Mouse (Mus musculus) CH12.LX (cell line): ENCODE data around the gene Mrgprg. TPM values are rescaled to one million over a fixed set of nuclear protein-coding genes. Genes with fewer than 3 reads are reported as not detected.

Experiments
- DNase-seq: peaks from one replicate; pipeline ENCODE4 v3.0.0-alpha.2; 2013; ENCODE audit errors: extremely low read depth
- H3K27ac ChIP-seq: 2 replicates; pipeline ENCODE4 v1.5.1; 2012; ENCODE audit warnings: low read depth, mild to moderate bottlenecking, control low read depth, moderate library complexity; ENCODE audit not compliant: insufficient read depth
- H3K27me3 ChIP-seq: replicated peaks from 2 replicates; pipeline ENCODE3; 2012; ENCODE audit warnings: inconsistent platforms
- H3K36me3 ChIP-seq, 2 experiments: replicated peaks in 1 of 2; 2 replicates each; pipeline versions ENCODE3 to v1.6.1; 2012; ENCODE audit warnings: inconsistent platforms in 1 of 2, low read length in 1 of 2, mild to moderate bottlenecking in 1 of 2, mixed read lengths in 1 of 2, moderate library complexity in 1 of 2; ENCODE audit not compliant: control insufficient read depth in 1 of 2, insufficient read depth in 1 of 2
- H3K4me1 ChIP-seq, 2 experiments: 2 replicates each; pipeline ENCODE4 v1.6.1; 2012; ENCODE audit warnings: inconsistent platforms in 1 of 2, moderate library complexity in 1 of 2; ENCODE audit not compliant: insufficient read depth in 2 of 2, control insufficient read depth in 1 of 2
- H3K4me2 ChIP-seq: 2 replicates; pipeline ENCODE4 v1.6.1; 2012; ENCODE audit warnings: low read depth, mild to moderate bottlenecking, control low read depth; ENCODE audit not compliant: poor library complexity, insufficient read depth, severe bottlenecking
- H3K4me3 ChIP-seq, 3 experiments: fragments of 150-350 bp in 1 of 3; sonication (generic) in 1 of 3; replicated peaks in 1 of 3; 2 replicates each; pipeline versions ENCODE3 to v1.5.1; 2011 to 2012; ENCODE audit warnings: low read depth in 2 of 3, low read length in 2 of 3, mild to moderate bottlenecking in 2 of 3, moderate library complexity in 2 of 3, control low read depth in 1 of 3, improper control_type of control experiment in 1 of 3, inconsistent platforms in 1 of 3, mixed read lengths in 1 of 3; ENCODE audit not compliant: poor library complexity in 1 of 3
- H3K79me2 ChIP-seq: replicated peaks from 2 replicates; pipeline ENCODE4 v1.6.1; 2012; ENCODE audit warnings: mild to moderate bottlenecking, moderate library complexity; ENCODE audit not compliant: control insufficient read depth, poor library complexity, insufficient read depth, severe bottlenecking; ENCODE audit errors: extremely low read depth
- H3K9ac ChIP-seq: 2 replicates; pipeline ENCODE4 v1.6.1; 2012; ENCODE audit warnings: low read depth, mild to moderate bottlenecking, control low read depth, moderate library complexity; ENCODE audit not compliant: insufficient read depth
- H3K9me3 ChIP-seq: replicated peaks from 2 replicates; pipeline ENCODE3; 2012; ENCODE audit warnings: low read length, inconsistent platforms, mixed read lengths
- CHD1 ChIP-seq: IDR thresholded peaks from 2 replicates; pipeline ENCODE4 v1.6.1; 2012; ENCODE audit warnings: low read depth, low read length, improper control_type of control experiment, inconsistent platforms
- CHD2 ChIP-seq: IDR thresholded peaks from 2 replicates; pipeline ENCODE4 v1.6.1; 2011; ENCODE audit warnings: low read length, improper control_type of control experiment
- CTCF ChIP-seq, 2 experiments: IDR thresholded peaks in 1 of 2; conservative IDR thresholded peaks in 1 of 2; 2 replicates each; pipeline ENCODE4 v1.5.1; 2011 to 2012; ENCODE audit warnings: low read depth in 2 of 2, low read length in 2 of 2, improper control_type of control experiment in 1 of 2, inconsistent platforms in 1 of 2, mild to moderate bottlenecking in 1 of 2, moderate library complexity in 1 of 2
- E2F4 ChIP-seq: IDR thresholded peaks from 2 replicates; pipeline ENCODE4 v1.6.1; 2011; ENCODE audit warnings: low read depth, low read length, improper control_type of control experiment; ENCODE audit not compliant: insufficient replicate concordance
- ELF1 ChIP-seq: IDR thresholded peaks from 2 replicates; pipeline ENCODE4 v1.6.1; 2014; ENCODE audit warnings: low read depth, mild to moderate bottlenecking, inconsistent platforms, low read length, improper control_type of control experiment
- ETS1 ChIP-seq: conservative IDR thresholded peaks from 2 replicates; pipeline ENCODE4 v1.6.1; 2012; ENCODE audit warnings: low read depth, mild to moderate bottlenecking, inconsistent platforms, low read length, improper control_type of control experiment, moderate library complexity
- GABPA ChIP-seq: IDR thresholded peaks from 2 replicates; pipeline ENCODE4 v1.6.1; 2012; ENCODE audit warnings: low read depth, low read length, improper control_type of control experiment, inconsistent platforms; ENCODE audit not compliant: insufficient replicate concordance
- JUN ChIP-seq: IDR thresholded peaks from 2 replicates; pipeline ENCODE4 v1.6.1; 2011; ENCODE audit warnings: low read depth, mild to moderate bottlenecking, low read length, improper control_type of control experiment, moderate library complexity; ENCODE audit not compliant: insufficient read depth
- MAFK ChIP-seq: IDR thresholded peaks from 2 replicates; pipeline ENCODE4 v1.6.1; 2011; ENCODE audit warnings: low read length, improper control_type of control experiment; ENCODE audit not compliant: insufficient replicate concordance
- MAZ ChIP-seq: IDR thresholded peaks from 2 replicates; pipeline ENCODE4 v1.6.1; 2012; ENCODE audit warnings: low read depth, mild to moderate bottlenecking, inconsistent platforms, low read length, improper control_type of control experiment, moderate library complexity
- MXI1 ChIP-seq: IDR thresholded peaks from 2 replicates; pipeline ENCODE4 v1.6.1; 2011; ENCODE audit warnings: mild to moderate bottlenecking, low read depth, low read length, improper control_type of control experiment
- MYC ChIP-seq: IDR thresholded peaks from 2 replicates; pipeline ENCODE4 v1.6.1; 2011; ENCODE audit warnings: low read depth, mild to moderate bottlenecking, improper control_type of control experiment, low read length
- NELFE ChIP-seq: IDR thresholded peaks from 2 replicates; pipeline ENCODE4 v1.6.1; 2011; ENCODE audit warnings: low read depth, low read length, improper control_type of control experiment
- PAX5 ChIP-seq: IDR thresholded peaks from 2 replicates; pipeline ENCODE4 v1.6.1; 2012; ENCODE audit warnings: low read length, inconsistent platforms, mixed read lengths
- RAD21 ChIP-seq: IDR thresholded peaks from 2 replicates; pipeline ENCODE4 v1.6.1; 2011; ENCODE audit warnings: low read depth, mild to moderate bottlenecking, low read length, improper control_type of control experiment, moderate library complexity
- RCOR1 ChIP-seq: conservative IDR thresholded peaks from 2 replicates; pipeline ENCODE4 v1.6.1; 2012; ENCODE audit warnings: low read depth, mild to moderate bottlenecking, inconsistent platforms, low read length, improper control_type of control experiment
- SMC3 ChIP-seq: IDR thresholded peaks from 2 replicates; pipeline ENCODE4 v1.6.1; 2011; ENCODE audit warnings: low read depth, low read length, improper control_type of control experiment
- TCF12 ChIP-seq: IDR thresholded peaks from 2 replicates; pipeline ENCODE4 v1.6.1; 2014; ENCODE audit warnings: low read depth, mild to moderate bottlenecking, inconsistent platforms, low read length, improper control_type of control experiment
- UBTF ChIP-seq: IDR thresholded peaks from 2 replicates; pipeline ENCODE4 v1.6.1; 2012; ENCODE audit warnings: low read depth, mild to moderate bottlenecking, inconsistent platforms, low read length, improper control_type of control experiment, moderate library complexity
- USF1 ChIP-seq: IDR thresholded peaks from 2 replicates; pipeline ENCODE4 v1.6.1; 2014; ENCODE audit warnings: low read depth, mild to moderate bottlenecking, inconsistent platforms, low read length, improper control_type of control experiment
- USF2 ChIP-seq: conservative IDR thresholded peaks from 2 replicates; pipeline ENCODE4 v1.6.1; 2011; ENCODE audit warnings: low read depth, low read length, improper control_type of control experiment
- ZKSCAN1 ChIP-seq: IDR thresholded peaks from 2 replicates; pipeline ENCODE4 v1.6.1; 2012; ENCODE audit warnings: low read depth, inconsistent platforms, low read length, improper control_type of control experiment, borderline replicate concordance
- dilution Hi-C: fragments of 300-500 bp; cut with MboI; formaldehyde crosslinking; loops from 2 replicates; pipeline ENCODE4 v1.14.3; 2020; ENCODE audit warnings: low sequenced_read_pairs; ENCODE audit not compliant: extremely low pct_unique_long_range_greater_than_20kb, extremely low pct_ligation_motif_present
- in situ Hi-C: fragments of 300-500 bp; cut with MboI; formaldehyde crosslinking; loops from 3 replicates; pipeline ENCODE4 v1.14.3; 2019; ENCODE audit warnings: low sequenced_read_pairs, low pct_ligation_motif_present, low pct_unique_long_range_greater_than_20kb, mixed read lengths
- polyA plus RNA-seq: library from polyadenylated mRNA; unstranded; fragments of >175 nt; gene quantifications from 2 replicates; pipeline ENCODE4 v1.2.1, GENCODE M21; 2012; ENCODE audit warnings: low read depth; ENCODE audit not compliant: insufficient read length
- total RNA-seq, 2 experiments: library from RNA; depleted of rRNA; stranded (reverse); fragments of 300-350 nt in 1 of 2; fragments of >200 nt in 1 of 2; gene quantifications; 2 replicates each; pipeline ENCODE4 v1.2.3; 2012 to 2014

Gene Mrgprg
- total and polyA plus RNA-seq, 3 experiments = not detected

DNA sequence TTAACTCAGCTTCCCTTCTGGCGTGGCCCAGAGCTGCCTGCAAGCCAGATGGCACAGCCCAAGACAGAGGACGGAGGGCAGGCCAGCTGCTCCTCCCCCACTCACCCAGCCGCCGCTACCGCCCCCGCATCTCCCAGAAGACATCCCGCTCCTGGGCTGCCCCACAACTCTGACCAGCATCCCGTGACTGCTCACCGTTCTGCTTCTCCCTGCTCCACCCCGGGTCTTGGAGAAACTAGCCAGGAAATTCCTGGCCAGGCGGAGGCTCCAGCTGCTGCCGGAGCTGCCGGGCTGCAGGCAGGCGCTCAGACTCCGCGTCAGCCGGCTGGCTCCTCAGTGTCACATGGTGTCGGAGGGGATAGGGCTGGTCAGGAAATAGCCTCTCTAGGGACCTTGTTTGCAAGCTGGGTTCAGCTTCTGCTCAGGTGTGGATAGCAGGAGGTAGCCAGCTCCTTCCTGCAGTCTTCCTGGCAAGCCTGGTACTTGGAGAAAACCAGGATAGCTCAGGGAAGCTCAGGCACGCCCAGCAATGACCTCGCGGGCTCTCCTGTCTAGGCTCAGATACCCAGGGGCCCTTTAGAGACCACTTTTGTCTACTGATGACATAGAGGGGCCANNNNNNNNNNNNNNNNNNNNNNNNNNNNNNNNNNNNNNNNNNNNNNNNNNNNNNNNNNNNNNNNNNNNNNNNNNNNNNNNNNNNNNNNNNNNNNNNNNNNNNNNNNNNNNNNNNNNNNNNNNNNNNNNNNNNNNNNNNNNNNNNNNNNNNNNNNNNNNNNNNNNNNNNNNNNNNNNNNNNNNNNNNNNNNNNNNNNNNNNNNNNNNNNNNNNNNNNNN lies 17.4 kb upstream of the Mrgprg start, which contains the start of gene Mrgpre (continued):
- TF ChIP-seq ETS1 (no peak), RAD21 (no peak), TCF12 (0 out of 2 replicates have a peak, but pooled peaks have one; percentile 39), E2F4 (no peak), UBTF (no peak), MXI1 (peak; percentile 26), ELF1 (peak; percentile 52; the same call in 1 of the 2 replicates), USF1 (peak; percentile 64), NELFE (peak; percentile 42; the same call in 1 of the 2 replicates), GABPA (no peak), CTCF (conservative IDR thresholded peaks at IDR 0.05 in 1 of 2, IDR thresholded peaks at IDR 0.05 in 1 of 2; ENCODE audit: low read depth in 2 of 2, low read length in 2 of 2) (no peak), CHD1 (no peak), RCOR1 (no peak)

DNA sequence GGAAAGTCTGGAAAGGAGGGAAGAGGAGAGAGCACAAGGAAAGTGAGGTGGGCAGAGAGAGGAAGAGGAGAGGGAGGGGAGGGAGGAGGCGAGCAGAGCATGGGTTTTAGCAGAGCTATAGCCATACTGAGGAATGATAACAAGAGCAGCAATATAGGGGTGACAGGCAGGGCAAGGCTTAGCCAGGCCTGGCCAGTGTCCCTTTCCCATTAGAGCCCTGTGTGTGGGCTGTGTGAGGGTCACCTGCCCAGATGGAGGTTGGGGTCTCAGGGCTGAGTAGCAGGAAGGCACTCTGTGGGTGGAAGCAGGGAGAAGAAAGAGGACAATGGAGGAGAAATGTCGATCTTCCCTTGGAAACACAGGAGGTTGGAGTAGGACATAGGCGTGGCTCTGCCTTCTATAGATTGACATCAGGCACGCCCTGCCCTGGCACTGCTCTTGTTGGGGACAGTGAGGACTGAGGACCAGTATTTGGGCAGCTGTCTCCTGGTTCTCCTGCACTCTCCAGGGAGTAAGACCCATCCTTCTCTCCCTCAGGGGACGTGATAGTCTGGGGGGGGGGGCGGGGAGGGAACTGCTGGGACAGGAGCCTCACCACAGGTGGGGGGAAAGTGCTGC lies 16.7 kb upstream of the Mrgprg start:
- dilution Hi-C loops = no loop called here
- H3K4me1 ChIP-seq = peaks cover 13 to 31% of the 10 kb centered on the region in 2 experiments
- 0 out of 2 replicates have a peak overlapping the region, but pooled peaks have one; percentile 30 for H3K9ac ChIP-seq
- peaks cover 4 to 27% of the 10 kb centered on the region in 2 experiments for H3K36me3 ChIP-seq
- H3K27ac ChIP-seq = no peak overlapping the region
- peaks cover 5% of the 10 kb centered on the region for H3K27me3 ChIP-seq
- H3K4me3 ChIP-seq = peak overlapping the region; percentile 50 to 69 (median 63)
- TF ChIP-seq UBTF (no peak), SMC3 (no peak), MAFK (no peak), JUN (no peak), MXI1 (no peak), CHD2 (no peak), ZKSCAN1 (no peak), USF1 (no peak), USF2 (no peak), MAZ (no peak), CTCF (conservative IDR thresholded peaks at IDR 0.05 in 1 of 2, IDR thresholded peaks at IDR 0.05 in 1 of 2; ENCODE audit: low read depth in 2 of 2, low read length in 2 of 2) (no peak), TCF12 (no peak), PAX5 (no peak), ETS1 (no peak), MYC (no peak)
- H3K4me2 ChIP-seq = peak overlapping the region; percentile 63
- no peaks in the 10 kb centered on the region for H3K9me3 ChIP-seq
- in situ Hi-C loops = no loop called here
- DNase-seq = no peak
- H3K79me2 ChIP-seq = no peaks in the 10 kb centered on the region
